Mouse (Mus musculus) R1 (cell line): ENCODE measurements around the gene Lrrc8c.

Experiments used
- DNase-seq: peaks from one replicate; pipeline ENCODE4 v3.0.0-alpha.2; 2018; ENCODE audit warnings: low read depth, low spot score

Gene Lrrc8c

GRCm38 (mm10) chr5:105500132-105501121 is 18.8 kb upstream of the Lrrc8c start:
- peak; percentile 58 for DNase-seq

- DNase-seq: no peak
Measured at GRCm38 (mm10) chr5:105501136-105501535, 18.1 kb upstream of the Lrrc8c start.

GRCm38 (mm10) chr5:105508813-105509212 is 10.4 kb upstream of the Lrrc8c start:
- no peak for DNase-seq

DNA sequence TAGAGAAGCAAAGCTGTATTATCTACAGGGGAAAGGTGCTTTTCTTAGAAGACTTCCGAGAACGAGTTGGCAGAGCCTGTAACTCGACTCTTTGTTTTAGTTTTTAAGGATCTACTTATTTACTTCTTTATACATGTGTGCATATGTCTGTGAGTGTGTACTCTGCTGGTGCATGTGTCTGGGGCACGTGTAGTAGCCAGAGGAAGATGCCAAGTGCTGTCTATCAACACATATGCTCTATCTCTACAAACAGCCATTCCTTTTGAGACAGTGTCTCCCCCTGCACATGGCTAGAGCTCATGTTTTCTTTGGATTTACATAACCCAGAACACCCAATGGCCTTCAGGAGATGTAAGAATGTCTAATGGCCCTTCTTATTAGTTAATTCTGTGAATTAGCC is 6.9 kb upstream of the Lrrc8c start:
- no peak for DNase-seq

DNA sequence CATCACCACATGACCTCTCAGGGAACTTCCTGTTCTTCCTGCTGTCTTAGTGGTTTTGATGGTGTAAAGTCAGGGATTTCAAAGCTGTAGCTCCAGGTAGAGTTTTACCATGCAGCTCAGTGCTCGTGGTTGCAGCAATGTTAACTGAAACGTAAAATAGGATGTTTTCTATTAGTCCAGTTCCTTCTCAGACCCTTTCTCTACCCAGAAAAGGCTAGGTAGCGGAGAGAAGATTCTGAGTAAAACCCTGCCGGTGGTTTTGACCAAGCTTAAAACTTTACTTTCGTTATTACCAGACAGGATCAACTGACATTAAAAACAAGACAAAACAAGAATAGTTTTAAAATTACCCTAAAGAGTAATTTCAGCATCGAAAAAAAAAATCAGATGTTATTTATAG is 3.7 kb upstream of the Lrrc8c start:
- DNase-seq: no peak

DNA sequence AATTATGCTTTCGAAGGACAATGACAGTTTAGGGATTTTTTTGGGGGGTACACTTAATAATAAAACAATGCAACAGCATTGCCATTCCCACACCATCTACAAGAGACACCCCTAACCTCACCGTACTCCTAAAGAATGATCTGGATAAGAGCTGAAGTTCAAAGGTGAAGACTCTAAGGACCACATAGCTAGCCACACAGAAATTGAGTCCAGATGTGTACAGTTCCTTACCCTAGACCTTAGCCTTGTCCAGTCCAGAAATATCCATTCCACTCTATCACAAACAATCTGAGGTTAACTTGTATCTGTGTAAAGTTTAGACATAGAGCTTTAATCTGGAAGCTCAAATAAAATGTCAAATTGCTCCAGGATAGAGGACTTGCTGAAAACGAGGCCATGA is 2.9 kb upstream of the Lrrc8c start:
- DNase-seq: no peak

GRCm38 (mm10) chr5:105517992-105518625 is 1.1 kb upstream of the Lrrc8c start:
- DNase-seq: no peak

DNA sequence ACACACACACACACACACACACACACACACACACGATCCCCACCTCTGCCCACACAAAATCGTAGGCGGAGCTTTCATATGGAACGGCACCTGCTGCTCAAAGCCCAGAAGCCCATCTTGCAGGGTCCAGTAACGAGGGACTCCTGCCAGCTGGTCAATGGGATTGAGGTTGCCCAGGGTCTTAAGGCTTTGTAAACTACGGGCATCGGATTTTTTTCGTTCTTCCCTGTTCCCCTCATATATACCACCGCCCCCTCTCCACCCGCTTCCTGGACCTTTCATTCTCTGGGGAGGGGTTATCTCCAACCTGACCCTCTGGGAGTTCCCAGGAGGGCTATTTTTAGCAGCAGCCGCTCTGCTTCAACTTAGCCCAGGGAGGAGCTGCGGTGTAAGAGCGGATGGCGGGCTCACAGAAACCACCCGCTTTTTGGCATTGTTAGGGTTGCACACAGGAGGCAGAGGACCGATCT is 527 bp upstream of the Lrrc8c start:
- DNase-seq: peak; percentile 67

DNA sequence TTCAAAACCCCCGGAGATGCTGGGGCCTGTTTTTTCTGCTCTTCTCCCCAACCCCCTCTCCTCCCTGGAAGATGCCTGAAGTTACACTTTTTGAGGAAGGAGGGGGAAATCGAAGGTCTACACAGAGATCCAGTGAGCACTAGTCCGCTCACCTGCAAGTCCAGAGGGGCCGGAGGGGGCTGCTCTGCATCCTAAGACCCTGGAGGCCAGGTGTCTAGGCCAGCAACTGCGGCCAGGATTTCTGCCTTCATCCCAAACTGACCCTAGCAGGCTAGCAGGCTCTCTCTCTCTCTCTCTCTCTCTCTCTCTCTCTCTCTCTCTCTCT is 750 bp downstream of the Lrrc8c start:
- DNase-seq: no peak

GRCm38 (mm10) chr5:105520442-105520965 is 1.3 kb downstream of the Lrrc8c start:
- DNase-seq: no peak

DNA sequence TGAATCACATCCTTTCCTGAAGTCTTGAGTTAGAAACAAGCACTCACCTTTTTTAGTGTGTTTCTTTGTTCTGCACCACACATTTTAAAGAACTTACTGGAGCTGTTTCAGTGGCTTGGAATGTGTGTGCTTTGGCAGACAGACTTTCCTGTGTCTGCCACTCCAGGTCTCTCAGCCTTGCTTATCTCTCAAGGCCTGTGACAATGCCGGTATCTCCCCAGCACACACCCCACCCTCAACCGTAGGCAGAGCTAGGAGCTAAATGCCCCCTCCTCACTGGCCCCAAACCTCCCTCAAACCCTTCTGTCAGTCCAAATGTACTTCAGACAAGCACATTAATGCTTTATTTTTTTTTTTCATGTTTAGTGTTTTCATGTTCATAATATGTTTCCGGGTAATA is 4.3 kb downstream of the Lrrc8c start:
- no peak for DNase-seq

GRCm38 (mm10) chr5:105525004-105525403 is 5.8 kb downstream of the Lrrc8c start:
- no peak for DNase-seq

GRCm38 (mm10) chr5:105526107-105526645 is 7.0 kb downstream of the Lrrc8c start:
- DNase-seq: no peak

GRCm38 (mm10) chr5:105526766-105527165 is 7.6 kb downstream of the Lrrc8c start:
- DNase-seq: no peak

GRCm38 (mm10) chr5:105527477-105528331 is 8.5 kb downstream of the Lrrc8c start:
- DNase-seq: no peak

DNA sequence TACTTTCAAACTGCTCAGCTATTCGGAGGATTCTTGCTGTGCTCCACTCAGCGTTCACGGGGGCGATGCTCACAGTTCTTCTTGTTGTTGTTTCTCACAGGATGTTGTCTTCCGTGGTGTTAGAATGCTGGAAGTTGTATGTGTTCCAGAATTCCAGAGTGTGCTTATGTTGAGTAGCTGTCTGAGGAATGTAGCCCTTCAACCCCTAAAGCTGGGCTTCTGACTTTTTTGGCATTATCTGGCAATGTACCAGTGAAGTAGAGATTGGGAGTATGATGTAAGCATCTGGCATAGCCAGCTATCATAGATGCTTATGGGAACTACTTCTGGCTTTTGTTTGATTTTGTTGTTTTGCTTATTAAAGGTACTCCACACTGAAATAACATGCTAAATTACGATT is 11.4 kb downstream of the Lrrc8c start:
- DNase-seq: no peak

GRCm38 (mm10) chr5:105535186-105535585 is 16.0 kb downstream of the Lrrc8c start:
- DNase-seq: no peak

DNA sequence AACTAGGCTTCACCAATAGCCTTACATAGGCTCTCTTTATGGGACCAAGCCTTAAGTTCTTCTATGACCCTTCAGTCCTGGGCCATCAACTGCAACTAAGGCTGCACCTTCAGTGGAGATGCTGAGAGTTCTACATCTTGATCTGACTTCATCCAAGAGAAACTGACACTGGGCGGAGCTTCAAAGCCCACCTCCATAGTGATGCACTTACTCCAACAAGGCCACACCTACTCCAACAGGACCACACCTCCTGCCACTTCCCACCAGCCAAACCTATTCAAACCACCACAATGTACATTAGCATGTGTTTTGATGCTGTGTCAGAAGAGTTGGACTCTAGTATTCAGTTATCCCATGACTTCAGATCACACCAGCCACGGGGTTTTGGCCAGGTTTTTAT is 17.0 kb downstream of the Lrrc8c start:
- DNase-seq: peak; percentile 50

- DNase-seq: no peak
Measured at GRCm38 (mm10) chr5:105537101-105537723, 18.0 kb downstream of the Lrrc8c start.

DNA sequence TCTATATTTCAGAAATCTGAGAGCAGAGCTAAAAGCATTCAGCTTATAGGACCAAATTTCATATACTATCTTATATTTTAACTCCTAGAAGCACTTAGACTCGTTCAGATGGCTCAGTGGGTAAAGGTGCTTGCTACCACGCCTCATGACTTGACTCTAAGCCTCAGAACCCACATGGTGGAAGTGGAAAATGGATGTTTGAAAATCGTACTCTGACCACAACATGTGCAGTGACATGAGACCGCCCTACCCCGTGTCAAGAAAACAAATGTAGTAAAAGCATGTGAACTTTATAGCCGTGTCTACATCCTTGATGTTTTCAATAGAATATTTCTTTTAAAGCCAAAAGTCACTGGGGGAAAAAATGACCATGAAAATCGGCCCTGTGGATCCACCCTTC is 21.9 kb downstream of the Lrrc8c start:
- DNase-seq: no peak

DNA sequence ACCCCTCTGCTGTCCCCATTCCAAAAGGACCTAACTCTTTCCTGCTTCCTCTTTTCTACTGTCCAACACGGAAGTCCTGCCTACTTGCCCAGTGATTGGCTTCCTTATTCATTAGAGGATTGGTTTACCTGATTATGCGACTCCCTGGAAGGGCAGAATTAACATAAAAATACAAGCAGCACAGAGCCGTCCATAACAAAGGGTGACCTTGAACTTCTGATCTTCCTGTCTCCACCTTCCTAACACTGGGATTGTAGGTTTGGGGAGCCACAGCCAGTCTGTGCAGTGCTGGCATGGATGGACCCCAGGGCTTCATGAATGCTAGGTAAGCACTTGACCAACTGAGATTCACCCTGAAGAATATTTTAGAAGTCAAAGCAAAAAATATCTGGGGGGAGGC is 25.9 kb downstream of the Lrrc8c start:
- peak; percentile 97 for DNase-seq
